Mouse (Mus musculus) liver, adult 10 weeks (tissue): Measurements from ENCODE around the gene Anxa4. TPM values are rescaled to one million over a fixed set of nuclear protein-coding genes. Genes with fewer than 3 reads are reported as not detected.

Experiments
- polyA plus RNA-seq: library from polyadenylated mRNA; stranded (reverse); fragments of 350-450 nt; fragmentation: Illumina TruSeq; extraction: RNeasy Lipid Tissue Mini Kit (QIAGEN cat#74804); gene quantifications from one replicate; pipeline ENCODE4 v1.2.3, GENCODE M21; 2014; ENCODE audit warnings: low read depth, low replicate concordance

The Anxa4 gene
- polyA plus RNA-seq: 66.5 TPM

DNA sequence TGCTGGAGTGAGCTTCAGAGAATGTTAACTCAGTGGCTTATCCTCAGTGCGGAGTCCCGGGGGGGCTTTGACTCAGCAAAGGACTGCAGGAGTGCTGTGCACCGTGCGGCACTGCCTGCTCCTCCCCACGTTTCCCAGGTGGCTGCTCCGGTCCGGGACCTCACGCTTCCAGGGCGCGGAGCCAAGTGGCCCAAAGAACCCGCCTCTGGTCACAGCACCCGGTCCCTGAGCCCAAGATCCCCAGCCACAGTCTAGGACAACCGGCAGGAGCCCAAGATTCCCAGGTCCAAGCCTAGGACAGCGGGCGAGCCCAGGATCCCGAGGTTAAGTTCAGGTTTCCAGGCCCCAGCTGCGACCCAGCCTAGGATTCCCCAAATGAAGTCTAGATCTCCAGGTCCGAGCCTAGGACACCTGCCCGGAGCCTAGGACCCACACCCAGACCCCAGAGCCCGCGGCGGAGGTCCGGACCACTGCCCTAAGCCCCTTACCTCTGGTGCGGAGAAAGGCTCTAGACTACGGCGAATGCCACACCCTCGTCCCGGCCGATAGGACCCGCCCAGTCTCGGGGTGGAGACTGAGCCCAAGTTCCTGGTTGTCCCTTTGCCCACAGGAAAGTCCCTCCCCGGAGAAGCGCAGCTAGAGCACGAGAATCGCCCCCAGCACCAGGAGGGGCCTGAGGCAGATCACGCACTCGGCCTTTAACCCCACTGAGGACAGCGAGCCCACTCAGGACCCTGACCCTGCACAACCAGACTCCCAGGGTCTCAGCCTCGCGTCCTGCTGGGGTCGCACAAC is at the start of gene Anxa4:
Anxa4 (minus strand) TSS at position 564 of the 795 bp plus-strand sequence.

DNA sequence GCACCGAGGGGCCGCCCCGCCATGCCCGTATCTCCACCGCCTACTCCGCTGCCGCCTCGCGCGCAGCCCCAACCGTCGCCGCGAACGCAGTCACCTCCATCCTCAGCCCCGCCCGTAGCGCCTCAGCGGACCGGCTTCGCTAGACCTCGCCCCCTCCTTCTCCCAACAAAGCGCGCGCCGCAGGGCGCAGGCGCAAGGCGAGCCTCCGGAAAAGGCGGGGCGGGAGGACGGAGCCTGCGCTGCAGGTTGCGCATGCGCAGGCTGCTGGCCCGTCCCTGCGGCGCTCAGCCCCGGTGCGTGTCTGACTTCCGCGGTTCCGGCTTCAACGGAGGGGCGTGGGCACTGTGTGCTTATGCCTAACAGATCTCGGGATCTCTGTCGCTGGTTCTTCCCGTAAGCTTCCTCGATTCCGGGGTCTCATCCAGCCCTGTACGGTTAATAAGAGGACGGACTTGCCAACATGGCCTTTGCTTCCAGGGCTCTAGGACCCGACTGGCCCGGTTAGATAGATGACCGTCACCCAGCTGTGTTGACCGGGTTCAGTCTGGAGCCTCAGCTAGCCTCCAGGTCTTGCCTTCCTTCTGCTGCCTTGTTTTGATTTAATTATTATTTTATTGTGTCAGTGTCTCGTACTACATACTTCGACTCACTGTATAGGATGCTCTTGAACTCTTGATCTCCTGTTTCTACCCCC is 60.1 kb downstream of the Anxa4 start, which contains the start of gene Gmcl1:
Gmcl1 (minus strand) TSS at position 201 of the 694 bp plus-strand sequence.

Other genes with a start within 250 kb of the Anxa4 start
- gene Asprv1, start 165.4 kb downstream of the Anxa4 start, polyA plus RNA-seq: not detected
- gene Mxd1, start 124.4 kb downstream of the Anxa4 start, polyA plus RNA-seq: 2.4 TPM
- 52.1 TPM for gene Snrnp27, start 109.1 kb downstream of the Anxa4 start, polyA plus RNA-seq
- 16.3 TPM for gene Gmcl1, start 60.2 kb downstream of the Anxa4 start, polyA plus RNA-seq
- 3.5 TPM for gene Aak1, start 55.9 kb upstream of the Anxa4 start, polyA plus RNA-seq
- gene Nfu1, start 215.7 kb upstream of the Anxa4 start, polyA plus RNA-seq: 49.5 TPM
- gene Gfpt1, start 249.3 kb upstream of the Anxa4 start, polyA plus RNA-seq: 14.6 TPM